Mouse (Mus musculus): ENCODE data around the gene Pim3. TPM values are rescaled to one million over a fixed set of nuclear protein-coding genes. Genes with fewer than 3 reads are reported as not detected.

Pim3 gene
- total and polyA plus RNA-seq, 2 experiments from 2014 or later = 65.2 to 70.6 TPM

- no peak overlapping the region for H3K9ac ChIP-seq
- ATAC-seq (no peak), DNase-seq (no peak)
- H3K36me3 ChIP-seq (ENCODE audit: insufficient read depth) = no peaks in the 10 kb centered on the region
- WGBS = 71% methylated on average over 22 of the region's 22 CpGs
- no peak overlapping the region for H3K27ac ChIP-seq (ENCODE audit: low read depth, low read length)
- no peak for TF ChIP-seq CTCF (IDR thresholded peaks at IDR 0.05; ENCODE audit: low read depth)
- no peaks in the 10 kb centered on the region for H3K4me1 ChIP-seq (ENCODE audit: insufficient read depth)
- H3K27me3 ChIP-seq (ENCODE audit: insufficient read depth, low read length) = no peaks in the 10 kb centered on the region
- no peaks in the 10 kb centered on the region for H3K9me3 ChIP-seq (ENCODE audit: low read length)
- no peak overlapping the region for H3K4me3 ChIP-seq (ENCODE audit: low read depth, low read length)
- H3K4me2 ChIP-seq (ENCODE audit: low read depth) = no peak overlapping the region
These were observed 19.5 kb downstream of the Pim3 start for GRCm38 (mm10) chr15:88881253-88882044.

GRCm38 (mm10) chr15:88882851-88883250 is 20.9 kb downstream of the Pim3 start:
- no peak overlapping the region for H3K4me3 ChIP-seq (ENCODE audit: low read depth, low read length)

GRCm38 (mm10) chr15:88883342-88883741 is 21.4 kb downstream of the Pim3 start:
- Histone ChIP-seq H3K36me3 (ENCODE audit: insufficient read depth) (no peaks in the 10 kb centered on the region), H3K9ac (no peak overlapping the region), H3K27ac (ENCODE audit: low read depth, low read length) (no peak overlapping the region), H3K4me2 (ENCODE audit: low read depth) (no peak overlapping the region), H3K4me3 (ENCODE audit: low read depth, low read length) (no peak overlapping the region), H3K4me1 (ENCODE audit: insufficient read depth) (no peaks in the 10 kb centered on the region), H3K27me3 (ENCODE audit: insufficient read depth, low read length) (no peaks in the 10 kb centered on the region), H3K9me3 (ENCODE audit: low read length) (no peaks in the 10 kb centered on the region)
- TF ChIP-seq CTCF (IDR thresholded peaks at IDR 0.05; ENCODE audit: low read depth) = no peak
- no peak for DNase-seq
- ATAC-seq = no peak
- WGBS = 87% methylated on average over 9 of the region's 9 CpGs

More at GRCm38 (mm10) chr15:88882851-88883250, 20.9 kb downstream of the Pim3 start:
- Histone ChIP-seq H3K27me3 (ENCODE audit: insufficient read depth, low read length) (no peaks in the 10 kb centered on the region), H3K4me1 (ENCODE audit: insufficient read depth) (no peaks in the 10 kb centered on the region), H3K27ac (ENCODE audit: low read depth, low read length) (no peak overlapping the region), H3K9ac (no peak overlapping the region), H3K4me2 (ENCODE audit: low read depth) (no peak overlapping the region), H3K36me3 (ENCODE audit: insufficient read depth) (no peaks in the 10 kb centered on the region), H3K9me3 (ENCODE audit: low read length) (no peaks in the 10 kb centered on the region)
- ATAC-seq (no peak), DNase-seq (no peak)
- WGBS = 65% methylated on average over 4 of the region's 4 CpGs
- TF ChIP-seq CTCF (IDR thresholded peaks at IDR 0.05; ENCODE audit: low read depth) = no peak

GRCm38 (mm10) chr15:88885376-88885775 is 23.4 kb downstream of the Pim3 start:
- Histone ChIP-seq H3K27me3 (ENCODE audit: insufficient read depth, low read length) (no peaks in the 10 kb centered on the region), H3K9ac (no peak overlapping the region), H3K27ac (ENCODE audit: low read depth, low read length) (no peak overlapping the region), H3K4me2 (ENCODE audit: low read depth) (no peak overlapping the region), H3K9me3 (ENCODE audit: low read length) (no peaks in the 10 kb centered on the region), H3K4me1 (ENCODE audit: insufficient read depth) (no peaks in the 10 kb centered on the region; the same call in 1 of the 2 replicates), H3K36me3 (ENCODE audit: insufficient read depth) (no peaks in the 10 kb centered on the region), H3K4me3 (ENCODE audit: low read depth, low read length) (no peak overlapping the region)
- WGBS = 90% methylated on average over 6 of the region's 6 CpGs
- ATAC-seq (no peak), DNase-seq (no peak)
- no peak for TF ChIP-seq CTCF (IDR thresholded peaks at IDR 0.05; ENCODE audit: low read depth)

- no peak overlapping the region for H3K9ac ChIP-seq
- H3K27ac ChIP-seq (ENCODE audit: low read depth, low read length) = no peak overlapping the region
- no peak overlapping the region for H3K4me2 ChIP-seq (ENCODE audit: low read depth)
- H3K36me3 ChIP-seq (ENCODE audit: insufficient read depth) = no peaks in the 10 kb centered on the region
- DNase-seq (no peak), ATAC-seq (no peak)
- H3K4me1 ChIP-seq (ENCODE audit: insufficient read depth) = no peaks in the 10 kb centered on the region; the same call in 1 of the 2 replicates
- no peak for TF ChIP-seq CTCF (IDR thresholded peaks at IDR 0.05; ENCODE audit: low read depth)
- H3K9me3 ChIP-seq (ENCODE audit: low read length) = no peaks in the 10 kb centered on the region
- WGBS = 79% methylated on average over 3 of the region's 3 CpGs
- no peak overlapping the region for H3K4me3 ChIP-seq (ENCODE audit: low read depth, low read length)
- no peaks in the 10 kb centered on the region for H3K27me3 ChIP-seq (ENCODE audit: insufficient read depth, low read length)
These were observed 27.0 kb downstream of the Pim3 start for GRCm38 (mm10) chr15:88889032-88889431.

GRCm38 (mm10) chr15:88889994-88890393 is 28.0 kb downstream of the Pim3 start:
- Histone ChIP-seq H3K27ac (ENCODE audit: low read depth, low read length) (no peak overlapping the region), H3K9ac (peak overlapping the region; percentile 78; the same call in 1 of the 2 replicates), H3K27me3 (ENCODE audit: insufficient read depth, low read length) (no peaks in the 10 kb centered on the region), H3K36me3 (ENCODE audit: insufficient read depth) (no peaks in the 10 kb centered on the region), H3K4me3 (ENCODE audit: low read depth, low read length) (peak overlapping the region; percentile 50), H3K4me2 (ENCODE audit: low read depth) (peak overlapping the region; percentile 90), H3K4me1 (ENCODE audit: insufficient read depth) (no peaks in the 10 kb centered on the region; the same call in 1 of the 2 replicates), H3K9me3 (ENCODE audit: low read length) (no peaks in the 10 kb centered on the region)
- peak; percentile 25; the same call in 1 of the 2 replicates for TF ChIP-seq CTCF (IDR thresholded peaks at IDR 0.05; ENCODE audit: low read depth)
- WGBS = 70% methylated on average over 3 of the region's 3 CpGs
- DNase-seq = peak; percentile 44
- no peak for ATAC-seq
